Mouse (Mus musculus): Measurements from ENCODE around the gene Coro2a.

DNA sequence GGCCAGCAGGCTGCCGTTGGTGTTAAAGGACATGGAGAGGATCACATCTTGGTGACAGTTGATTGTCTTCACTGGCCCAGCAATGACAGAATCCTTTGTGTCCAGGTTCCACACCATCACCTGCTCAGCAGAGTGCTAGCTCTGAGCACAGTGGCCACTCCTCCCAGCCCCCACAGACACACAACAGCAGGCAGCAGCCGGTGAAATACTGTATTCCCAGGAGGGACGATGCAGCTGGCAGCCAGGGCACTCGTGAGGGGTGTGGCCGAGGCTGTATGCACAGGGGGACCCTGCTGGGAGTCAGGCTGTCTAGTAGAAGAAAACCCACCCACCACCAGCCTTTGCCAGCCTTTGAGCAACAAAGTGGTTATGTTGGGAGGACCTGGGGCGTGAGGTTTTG lies 55.3 kb downstream of the Coro2a start:
- no peak for TF ChIP-seq CTCF (IDR thresholded peaks at IDR 0.05; ENCODE audit: low read depth)
- TF ChIP-seq EP300 (IDR thresholded peaks at IDR 0.05; ENCODE audit: low read depth), result no peak
